Mouse (Mus musculus): ENCODE results near the gene Bpgm.

The Bpgm gene

GRCm38 (mm10) chr6:34526389-34526788, 50.4 kb downstream of the Bpgm start:
- in situ Hi-C loops (cut with MboI, MseI): no loop called here

DNA sequence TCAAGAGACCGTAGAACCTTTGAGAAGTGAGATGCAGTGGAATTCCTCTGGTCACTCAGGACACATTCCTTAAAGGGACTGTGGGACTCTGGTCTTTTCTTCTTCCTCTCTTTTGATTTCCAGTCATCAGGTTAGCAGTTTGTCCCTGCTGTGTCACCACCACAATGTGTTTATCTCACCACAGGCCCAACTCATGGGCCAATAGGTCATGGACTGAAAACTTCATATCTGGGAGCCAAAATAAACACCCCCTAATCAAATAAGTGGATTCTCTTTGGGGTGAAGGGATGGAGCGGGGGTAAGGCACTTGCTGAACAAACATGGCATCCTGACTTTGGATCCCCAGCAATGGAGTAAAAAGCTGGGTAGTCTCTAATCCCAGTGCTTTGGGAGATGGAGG, 52.1 kb downstream of the Bpgm start:
- in situ Hi-C loops (cut with MboI, MseI): no loop called here

- in situ Hi-C loops (cut with MboI, MseI): no loop called here
These were observed 54.0 kb downstream of the Bpgm start for GRCm38 (mm10) chr6:34529992-34530391.

DNA sequence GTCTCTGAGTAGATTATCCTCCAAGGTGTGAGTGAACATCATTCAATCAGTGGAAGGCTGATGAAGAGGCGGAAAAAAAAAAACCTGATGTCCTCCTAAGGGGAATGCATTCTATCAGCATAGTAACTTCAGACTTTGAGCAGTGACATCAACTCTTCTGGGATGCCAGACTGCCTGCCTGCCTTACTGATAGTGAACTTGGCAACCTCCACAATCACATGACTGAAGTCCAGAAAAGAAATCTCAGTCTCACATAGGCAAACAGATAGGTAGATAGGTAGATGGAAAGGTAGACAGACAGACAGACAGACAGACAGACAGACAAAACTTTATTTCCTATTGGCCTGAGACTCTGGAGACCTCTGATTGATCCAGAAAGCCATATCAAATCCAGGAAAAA, 57.0 kb downstream of the Bpgm start:
- in situ Hi-C loops (cut with MboI, MseI): no loop called here

GRCm38 (mm10) chr6:34533896-34534295, 57.9 kb downstream of the Bpgm start:
- in situ Hi-C loops (cut with MboI, MseI): no loop called here

- in situ Hi-C loops (cut with MboI, MseI): loop anchor here (10.0 kb wide), 1 partner anchor 212 kb away; no protein-coding TSS in a partner anchor
These were observed 66.9 kb downstream of the Bpgm start for GRCm38 (mm10) chr6:34542866-34543265.

- in situ Hi-C loops (cut with MboI, MseI): loop anchor here (10.0 kb wide), 1 partner anchor 211 kb away; no protein-coding TSS in a partner anchor
These were observed 67.5 kb downstream of the Bpgm start for GRCm38 (mm10) chr6:34543303-34544206.

DNA sequence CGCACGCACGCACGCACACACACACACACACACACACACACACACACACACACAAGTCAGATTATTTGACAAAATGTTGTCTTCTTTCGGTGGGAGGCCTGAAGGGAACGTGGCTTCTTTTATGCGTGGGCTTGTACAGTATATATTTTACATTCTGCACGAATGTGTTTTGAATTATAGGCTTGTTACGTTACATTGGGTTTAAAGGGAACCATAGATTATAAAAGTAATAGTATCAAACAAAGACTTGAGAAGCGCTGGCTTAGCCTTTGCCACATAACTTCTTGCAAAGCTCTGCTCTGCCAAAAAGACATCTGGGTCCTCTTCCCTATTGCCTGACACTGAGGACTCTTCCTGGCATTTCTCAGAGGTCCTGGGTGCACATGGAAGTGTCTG, 68.2 kb downstream of the Bpgm start:
- in situ Hi-C loops (cut with MboI, MseI): loop anchor here (10.0 kb wide), 1 partner anchor 211 kb away; no protein-coding TSS in a partner anchor

DNA sequence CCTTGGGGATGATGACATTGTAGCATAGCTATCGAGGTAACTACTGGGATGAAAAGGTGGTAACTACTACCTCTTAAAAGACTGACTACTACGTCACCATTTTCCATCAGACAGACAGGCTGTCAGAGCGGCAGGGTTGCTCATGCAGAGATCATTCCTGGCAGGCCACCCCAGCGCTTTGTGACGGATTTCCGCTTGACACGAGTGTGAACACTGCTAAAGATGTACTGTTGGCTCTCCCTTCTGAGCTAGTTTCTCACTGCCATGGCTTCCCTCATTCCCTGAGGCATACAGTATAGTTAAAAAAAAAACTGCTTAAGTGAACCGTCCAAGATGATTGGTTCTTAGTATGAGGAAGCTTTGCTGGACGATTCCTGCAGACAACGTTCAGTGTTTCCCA, 69.3 kb downstream of the Bpgm start:
- in situ Hi-C loops (cut with MboI, MseI): loop anchor here (10.0 kb wide), 1 partner anchor 210 kb away; no protein-coding TSS in a partner anchor

DNA sequence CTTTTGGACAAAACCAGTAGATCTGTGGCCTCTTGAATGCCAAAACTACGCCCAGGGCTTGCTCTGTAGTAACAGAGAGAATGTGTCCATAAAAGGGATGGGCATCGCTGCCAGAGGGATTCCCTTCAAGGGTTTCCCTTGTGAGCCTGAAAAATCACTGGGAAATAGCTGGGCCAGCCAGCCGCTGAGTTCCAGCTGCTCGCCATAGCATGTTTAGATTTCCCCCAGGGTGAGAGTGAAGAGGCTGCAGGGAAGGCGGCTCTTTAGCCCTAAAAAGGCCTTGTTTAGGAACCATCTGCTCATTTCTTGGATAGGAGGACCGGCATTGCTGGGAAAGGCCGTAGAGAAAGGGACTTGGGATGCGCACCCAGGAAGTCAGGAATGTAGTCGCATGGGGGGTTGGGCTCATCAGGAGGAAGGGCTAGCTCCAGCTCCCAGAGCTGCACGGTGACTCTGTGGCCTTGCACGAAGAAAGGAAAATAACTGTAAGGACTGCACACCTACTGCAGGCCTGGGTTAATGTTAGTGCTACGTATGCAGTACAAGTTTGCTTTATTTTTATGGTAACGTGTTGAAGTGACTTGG, 72.5 kb downstream of the Bpgm start:
- in situ Hi-C loops (cut with MboI, MseI): loop anchor here (10.0 kb wide), 1 partner anchor 206 kb away; no protein-coding TSS in a partner anchor

GRCm38 (mm10) chr6:34549017-34549416, 73.0 kb downstream of the Bpgm start:
- in situ Hi-C loops (cut with MboI, MseI): loop anchor here (10.0 kb wide), 1 partner anchor 206 kb away; no protein-coding TSS in a partner anchor

GRCm38 (mm10) chr6:34552489-34553157, 76.6 kb downstream of the Bpgm start:
- in situ Hi-C loops (cut with MboI, MseI): no loop called here

DNA sequence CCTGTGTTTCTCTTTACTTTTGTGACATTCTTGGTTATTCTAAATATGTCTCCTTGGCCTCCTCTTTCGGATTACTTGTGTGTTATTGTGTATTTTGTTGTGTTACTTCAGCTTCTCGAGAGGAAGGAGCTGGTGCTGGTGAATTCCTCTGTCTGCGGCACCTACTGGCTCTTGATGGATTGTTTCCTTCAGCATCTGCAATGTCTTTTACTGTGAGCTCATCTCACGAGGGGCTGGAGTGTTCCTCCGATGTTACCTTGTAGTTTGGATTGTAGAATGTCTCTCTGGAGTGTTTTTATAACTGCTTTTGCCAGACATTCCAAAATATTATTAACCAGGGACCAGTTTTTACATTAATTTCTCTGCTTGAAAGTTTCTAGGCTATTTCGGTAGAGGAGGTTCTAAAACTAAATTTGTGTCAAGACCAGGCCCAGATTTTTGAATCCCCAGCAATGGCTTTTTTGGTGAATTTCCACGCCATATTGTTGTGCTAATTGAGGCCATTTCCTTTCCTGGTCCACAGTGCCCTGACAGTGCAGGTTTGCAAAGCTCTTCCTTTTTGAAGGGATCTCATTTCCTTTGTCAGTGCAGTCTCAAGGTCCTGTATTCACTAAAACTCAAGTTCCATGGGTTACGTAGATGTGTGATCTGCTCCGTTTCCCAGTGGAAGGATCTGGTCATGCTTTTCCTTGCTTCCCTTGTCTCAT, 78.4 kb downstream of the Bpgm start:
- in situ Hi-C loops (cut with MboI, MseI): no loop called here

Data from T-helper 2 cell (primary cell).